Mouse (Mus musculus) spleen, adult 2 months (tissue): ENCODE data around the gene Gm5105. TPM values are rescaled to one million over a fixed set of nuclear protein-coding genes. Genes with fewer than 3 reads are reported as not detected.

ENCODE experiments used
- DNase-seq, 2 experiments: peaks; one replicate each; pipeline versions ENCODE4 v3.0.0 to v3.0.0-alpha.2; 2012 to 2021; ENCODE audit warnings: low spot score in 2 of 2, low read depth in 1 of 2
- H3K27ac ChIP-seq: fragments of 200-500 bp; 2 replicates; pipeline ENCODE4 v1.5.1; 2012; ENCODE audit warnings: low read length, inconsistent platforms; ENCODE audit not compliant: insufficient read depth
- H3K27me3 ChIP-seq: fragments of 200-500 bp; 2 replicates; pipeline ENCODE4 v1.6.1; 2012; ENCODE audit warnings: mild to moderate bottlenecking, moderate library complexity, low read length, inconsistent platforms; ENCODE audit not compliant: control insufficient read depth, insufficient read depth
- H3K36me3 ChIP-seq: fragments of 200-500 bp; 2 replicates; pipeline ENCODE4 v1.6.1; 2012; ENCODE audit warnings: mild to moderate bottlenecking, low read length, inconsistent platforms; ENCODE audit not compliant: control insufficient read depth, insufficient read depth
- H3K4me1 ChIP-seq: fragments of 200-500 bp; 2 replicates; pipeline ENCODE4 v1.6.1; 2011; ENCODE audit warnings: inconsistent platforms; ENCODE audit not compliant: control insufficient read depth, insufficient read depth, insufficient read length
- H3K4me3 ChIP-seq: fragments of 200-500 bp; 2 replicates; pipeline ENCODE4 v1.5.1; 2011; ENCODE audit warnings: mild to moderate bottlenecking, inconsistent platforms; ENCODE audit not compliant: insufficient read depth, insufficient read length; ENCODE audit errors: extremely low read depth
- CTCF ChIP-seq: fragments of 200-500 bp; IDR thresholded peaks from 2 replicates; pipeline ENCODE4 v1.5.1; 2011; ENCODE audit warnings: mild to moderate bottlenecking, inconsistent platforms; ENCODE audit not compliant: insufficient read depth, insufficient read length, insufficient replicate concordance; ENCODE audit errors: extremely low read depth
- POLR2A ChIP-seq: fragments of 200-500 bp; IDR thresholded peaks from 2 replicates; pipeline ENCODE4 v1.6.1; 2011; ENCODE audit warnings: low read depth, low read length, inconsistent platforms
- WGBS: fragments of 180-500 bp; shearing (Covaris S2); methylation state at CpG from one replicate; pipeline ENCODE4 v1.1.7; 2018; 5-methylcytosine and 5-hydroxymethylcytosine counted together
- polyA plus RNA-seq: library from polyadenylated mRNA; depleted of rRNA; stranded (reverse); fragments of >200 nt; gene quantifications from 2 replicates; pipeline ENCODE4 v1.2.3, GENCODE M21; 2012

The Gm5105 gene
- polyA plus RNA-seq, 1 experiment, result not detected

- no peak for DNase-seq
- Histone ChIP-seq H3K4me3 (no peak overlapping the region), H3K4me1 (no peaks in the 10 kb centered on the region), H3K27me3 (no peaks in the 10 kb centered on the region), H3K27ac (no peak overlapping the region), H3K36me3 (no peaks in the 10 kb centered on the region)
- TF ChIP-seq POLR2A (no peak), CTCF (no peak)
- 41% methylated on average over 9 of the region's 9 CpGs for WGBS
These were observed 5.8 kb downstream of the Gm5105 start for GRCm38 (mm10) chr3:138061205-138061911.

DNA sequence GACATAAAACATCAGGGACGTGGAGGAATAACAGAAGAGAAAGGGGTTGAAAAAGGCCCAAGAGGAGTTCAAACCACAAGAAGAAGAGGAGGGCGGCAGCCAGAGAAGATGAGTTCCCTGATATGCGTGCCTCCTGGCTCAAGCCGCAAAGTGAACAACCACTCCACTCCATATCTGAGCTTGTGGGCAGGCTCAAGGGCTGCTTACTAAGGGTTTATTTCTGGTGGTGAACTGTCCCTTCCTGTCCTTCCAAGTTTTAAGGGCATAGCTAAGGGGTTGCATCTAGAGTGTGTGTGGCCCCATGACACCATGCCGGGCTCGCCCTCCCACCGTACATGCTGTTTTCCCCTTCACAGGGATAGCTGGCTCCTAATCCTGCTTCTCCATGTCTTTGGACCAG, 6.8 kb downstream of the Gm5105 start:
- WGBS, result 79% methylated on average over 7 of the region's 7 CpGs
- Histone ChIP-seq H3K27ac (no peak overlapping the region), H3K27me3 (no peaks in the 10 kb centered on the region), H3K4me3 (no peak overlapping the region), H3K36me3 (no peaks in the 10 kb centered on the region), H3K4me1 (no peaks in the 10 kb centered on the region)
- TF ChIP-seq CTCF (no peak), POLR2A (no peak)
- no peak for DNase-seq

DNA sequence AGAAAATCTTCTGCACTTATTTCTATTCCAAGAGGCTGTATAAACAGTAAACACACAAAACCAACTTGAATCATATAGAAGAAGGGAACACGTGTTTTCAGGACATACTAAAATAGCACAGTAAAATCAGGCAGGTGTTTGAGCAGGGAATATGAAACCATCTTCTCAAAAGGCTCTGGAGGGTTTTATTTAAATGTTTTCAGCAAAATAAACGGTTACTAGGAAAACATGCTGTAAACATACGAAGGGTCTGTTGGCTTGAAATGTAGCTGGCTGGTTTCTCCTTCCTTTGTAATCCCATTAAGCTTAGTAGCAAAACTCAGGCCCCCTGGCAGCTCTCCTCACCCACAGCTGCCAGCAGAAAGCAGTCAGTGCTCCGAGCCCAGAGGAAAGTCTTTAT, 9.0 kb downstream of the Gm5105 start:
- TF ChIP-seq CTCF (no peak), POLR2A (no peak)
- H3K36me3 ChIP-seq, result no peaks in the 10 kb centered on the region
- no peaks in the 10 kb centered on the region for H3K27me3 ChIP-seq
- no peak overlapping the region for H3K4me3 ChIP-seq
- H3K27ac ChIP-seq, result no peak overlapping the region
- no peak for DNase-seq
- H3K4me1 ChIP-seq, result no peaks in the 10 kb centered on the region
- 82% methylated on average over 4 of the region's 4 CpGs for WGBS

DNA sequence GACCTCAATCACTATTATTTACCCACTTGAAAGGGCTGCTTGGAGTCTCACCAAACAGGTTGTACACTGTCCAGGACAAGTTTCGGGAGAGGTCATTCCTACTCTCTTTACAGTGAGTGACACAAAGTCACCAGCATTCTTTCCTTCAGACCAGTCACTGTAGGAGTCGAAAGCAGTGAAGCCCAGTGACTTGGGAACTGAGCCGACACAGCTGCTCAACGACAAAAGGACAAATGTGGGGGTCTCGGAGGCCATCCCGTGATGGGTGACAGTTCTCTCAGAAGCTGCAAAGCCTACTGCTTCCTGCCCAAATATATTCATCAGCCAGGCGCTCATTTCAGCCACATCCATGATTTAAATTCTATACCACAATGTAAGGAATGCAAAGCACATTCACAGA, 10.2 kb downstream of the Gm5105 start:
- Histone ChIP-seq H3K27me3 (no peaks in the 10 kb centered on the region), H3K4me1 (no peaks in the 10 kb centered on the region), H3K4me3 (no peak overlapping the region), H3K27ac (no peak overlapping the region), H3K36me3 (no peaks in the 10 kb centered on the region)
- TF ChIP-seq POLR2A (no peak), CTCF (no peak)
- no peak for DNase-seq
- WGBS, result 91% methylated on average over 7 of the region's 7 CpGs

DNA sequence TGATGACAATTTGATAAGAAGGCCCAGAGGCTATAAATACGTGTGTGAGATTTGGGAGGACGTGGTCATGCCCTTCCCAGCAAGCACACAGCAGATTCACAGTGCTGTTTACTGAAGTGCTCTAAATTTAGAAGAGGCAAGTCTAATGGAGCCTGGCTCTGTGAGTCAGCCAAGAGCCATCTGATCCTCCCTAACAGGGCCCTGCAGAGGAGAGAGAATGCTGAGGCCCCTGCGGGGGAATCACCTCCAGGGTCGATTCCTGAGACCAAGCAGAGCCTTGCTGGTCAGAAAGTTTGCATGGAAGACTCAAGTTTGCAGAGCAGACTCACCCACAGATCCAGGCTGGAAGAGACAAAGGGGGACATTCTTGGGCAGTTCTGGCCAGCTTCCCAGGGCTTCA, 13.2 kb downstream of the Gm5105 start:
- Histone ChIP-seq H3K27me3 (no peaks in the 10 kb centered on the region), H3K4me3 (no peak overlapping the region), H3K36me3 (no peaks in the 10 kb centered on the region), H3K27ac (no peak overlapping the region), H3K4me1 (no peaks in the 10 kb centered on the region)
- TF ChIP-seq CTCF (no peak), POLR2A (no peak)
- DNase-seq, result no peak
- 38% methylated on average over 4 of the region's 4 CpGs for WGBS

- TF ChIP-seq POLR2A (no peak), CTCF (no peak)
- H3K4me3 ChIP-seq, result no peak overlapping the region
- H3K36me3 ChIP-seq, result no peaks in the 10 kb centered on the region
- H3K4me1 ChIP-seq, result no peaks in the 10 kb centered on the region
- H3K27me3 ChIP-seq, result no peaks in the 10 kb centered on the region
- H3K27ac ChIP-seq, result no peak overlapping the region
- no peak for DNase-seq
- 75% methylated on average over 3 of the region's 3 CpGs for WGBS
These were observed 15.8 kb downstream of the Gm5105 start for GRCm38 (mm10) chr3:138051431-138051830.

- H3K4me3 ChIP-seq, result no peak overlapping the region
These were observed 16.4 kb downstream of the Gm5105 start for GRCm38 (mm10) chr3:138050772-138051171.

More at GRCm38 (mm10) chr3:138050772-138051171, 16.4 kb downstream of the Gm5105 start:
- TF ChIP-seq CTCF (no peak), POLR2A (no peak)
- Histone ChIP-seq H3K27me3 (no peaks in the 10 kb centered on the region), H3K4me1 (no peaks in the 10 kb centered on the region), H3K27ac (no peak overlapping the region), H3K36me3 (no peaks in the 10 kb centered on the region)
- 86% methylated on average over 11 of the region's 11 CpGs for WGBS
- DNase-seq, result no peak
